Mouse (Mus musculus): Measurements from ENCODE around the gene Ggact.
A peak's percentile ranks its signal among the peaks of the same experiment; 100 is the strongest.

The Ggact gene

DNA sequence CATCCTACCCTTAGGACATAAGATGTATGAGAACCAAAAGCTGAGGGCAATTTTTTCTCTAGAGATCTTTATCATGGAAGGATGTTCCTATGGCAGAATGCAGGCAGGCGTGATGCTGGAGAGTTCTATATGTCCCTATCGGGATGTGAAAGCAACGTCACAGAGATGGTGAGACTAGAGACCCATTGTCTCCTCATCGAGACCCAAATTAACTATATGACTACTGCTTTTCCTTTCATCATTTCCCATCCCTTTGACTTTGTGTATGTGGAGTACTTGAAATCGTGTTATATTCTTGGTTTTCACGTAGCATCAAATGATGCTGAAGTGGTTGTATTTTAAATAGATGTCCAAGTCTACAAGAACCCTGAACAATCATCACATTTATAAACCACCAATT is at the start of gene Ggact:
TSS of gene Ggact (minus strand) at position 101 of the 400 bp plus-strand sequence.
- DNase-seq (ENCODE audit: extremely low spot score, low spot score): no peak

GRCm38 (mm10) chr14:122957941-122958340 is 44.4 kb upstream of the Ggact start:
- no peak for DNase-seq (ENCODE audit: extremely low spot score, low spot score)

DNA sequence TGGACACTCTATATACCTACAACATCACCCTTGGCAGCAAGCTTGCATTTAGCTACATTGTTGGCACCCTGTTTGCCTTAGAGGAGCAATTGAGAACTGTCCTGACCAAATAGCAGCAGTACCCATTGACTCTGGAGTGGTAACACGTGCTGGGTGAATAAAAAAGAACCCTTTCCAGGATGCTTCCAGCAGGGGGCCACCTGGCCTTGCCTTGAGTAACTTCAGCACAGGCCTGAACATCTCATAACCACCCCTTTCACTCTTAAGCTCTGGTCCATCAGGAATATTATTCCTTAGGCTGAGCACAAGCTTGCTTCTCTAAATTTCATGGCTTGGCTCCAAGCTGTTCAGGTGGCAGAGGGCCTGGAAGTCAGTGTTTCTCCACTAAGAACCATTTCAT is 39.8 kb upstream of the Ggact start:
- peak; percentile 22 for DNase-seq (ENCODE audit: extremely low spot score, low spot score)

DNA sequence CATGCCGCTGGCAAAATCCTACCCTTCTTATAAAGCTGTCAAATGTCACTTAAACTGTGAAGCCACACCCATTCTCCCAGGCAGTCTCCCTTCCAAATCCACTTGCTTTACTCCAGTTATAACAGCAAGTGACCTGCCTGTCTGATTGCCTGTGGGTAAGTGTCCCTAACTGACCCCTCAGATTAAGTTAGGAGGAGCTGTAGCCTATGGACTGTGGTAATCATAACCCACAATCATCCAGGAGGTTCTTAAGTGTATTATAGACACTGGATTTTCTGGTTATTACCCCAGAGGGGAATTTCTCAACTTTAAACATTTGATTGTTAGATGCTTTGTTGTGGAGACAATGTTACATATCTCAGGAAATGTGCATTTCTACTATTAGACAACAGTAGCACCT is 39.0 kb upstream of the Ggact start:
- no peak for DNase-seq (ENCODE audit: extremely low spot score, low spot score)

DNA sequence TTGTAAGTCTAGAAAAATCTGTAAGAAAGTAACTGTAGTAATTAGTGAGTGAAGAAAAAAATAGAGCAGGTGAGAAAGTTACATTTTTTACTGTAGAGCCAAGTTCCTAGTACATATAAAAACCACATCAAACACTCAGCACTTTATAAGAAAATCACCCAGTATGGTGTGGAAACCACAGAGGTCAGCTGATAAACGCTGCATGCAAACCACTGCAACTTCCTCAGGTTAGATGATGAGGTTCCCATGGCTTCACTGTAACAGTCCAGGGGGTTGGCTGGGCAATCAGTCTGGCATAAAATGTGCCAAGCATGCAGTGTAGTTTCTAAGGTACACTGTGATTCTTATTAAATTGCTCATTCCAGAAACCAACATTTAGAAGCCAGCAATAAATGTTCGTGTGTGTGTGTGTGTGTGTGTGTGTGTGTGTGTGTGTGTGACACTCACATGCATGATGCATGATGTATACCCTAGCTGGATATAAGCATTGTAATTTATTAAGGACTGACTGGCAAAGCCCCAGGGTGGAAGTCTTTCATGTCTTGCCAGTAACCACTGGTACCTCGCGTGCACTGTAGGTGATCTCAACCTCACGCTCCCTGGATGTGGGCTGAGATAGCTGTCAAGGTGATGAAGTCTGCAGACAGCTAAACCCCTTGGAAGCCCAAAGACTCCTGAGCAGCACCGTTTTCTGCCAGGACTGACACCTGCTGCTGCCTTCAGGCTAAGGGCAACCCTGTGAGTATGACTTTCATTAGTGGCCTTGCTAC is 38.3 kb upstream of the Ggact start:
- DNase-seq (ENCODE audit: extremely low spot score, low spot score): no peak

GRCm38 (mm10) chr14:122950915-122951314 is 37.4 kb upstream of the Ggact start:
- DNase-seq (ENCODE audit: extremely low spot score, low spot score): no peak

GRCm38 (mm10) chr14:122943475-122943853 is 29.9 kb upstream of the Ggact start:
- no peak for DNase-seq (ENCODE audit: extremely low spot score, low spot score)

GRCm38 (mm10) chr14:122942757-122943474 is 29.4 kb upstream of the Ggact start:
- no peak for DNase-seq (ENCODE audit: extremely low spot score, low spot score)

DNA sequence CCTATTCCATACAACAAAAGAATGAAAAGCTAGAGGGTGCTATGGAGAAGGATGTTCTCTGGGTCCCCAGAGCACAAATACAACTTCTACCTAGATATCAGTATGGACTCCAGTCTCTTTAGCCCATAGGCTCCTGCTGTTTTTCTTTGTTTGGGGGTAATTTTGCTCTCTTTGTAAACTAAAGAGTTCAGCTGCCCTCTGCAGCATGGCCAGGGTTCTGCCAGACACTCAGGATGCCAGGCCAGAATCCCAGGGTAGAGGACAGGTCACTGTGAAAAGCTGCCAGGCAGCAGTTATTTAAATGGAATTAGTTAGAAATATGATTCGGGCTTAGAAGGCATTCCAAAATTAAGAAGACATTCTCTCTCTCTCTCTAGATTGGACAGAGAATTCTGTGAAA is 22.9 kb upstream of the Ggact start:
- no peak for DNase-seq (ENCODE audit: extremely low spot score, low spot score)

- DNase-seq (ENCODE audit: extremely low spot score, low spot score): no peak
These were observed 6.5 kb upstream of the Ggact start for GRCm38 (mm10) chr14:122920011-122920410.

DNA sequence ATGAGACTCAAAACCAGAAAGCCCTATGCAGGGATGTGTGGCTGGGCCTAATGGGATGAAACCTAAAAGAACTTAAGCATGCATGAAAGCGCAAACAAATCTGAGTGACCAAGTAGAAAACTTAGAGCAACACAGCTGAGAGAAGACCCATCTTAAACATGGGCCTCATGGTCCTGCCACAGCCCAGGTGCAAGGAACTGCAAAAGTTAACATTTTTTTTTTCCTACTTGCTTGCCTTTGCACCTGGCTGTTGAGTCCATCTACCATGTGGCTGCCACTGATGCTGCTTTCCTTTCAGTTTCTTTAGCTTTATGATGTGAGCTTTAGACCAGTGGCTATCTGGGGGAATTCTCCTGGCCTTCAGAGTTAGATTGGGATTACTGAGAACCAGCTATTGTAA is 4.1 kb upstream of the Ggact start:
- DNase-seq (ENCODE audit: extremely low spot score, low spot score): no peak

- DNase-seq (ENCODE audit: extremely low spot score, low spot score): peak; percentile 71
These were observed 602 bp downstream of the Ggact start for GRCm38 (mm10) chr14:122912812-122913498.

- no peak for DNase-seq (ENCODE audit: extremely low spot score, low spot score)
These were observed 1.4 kb downstream of the Ggact start for GRCm38 (mm10) chr14:122912137-122912536.

GRCm38 (mm10) chr14:122911265-122911664 is 2.3 kb downstream of the Ggact start:
- DNase-seq (ENCODE audit: extremely low spot score, low spot score): no peak

- DNase-seq (ENCODE audit: extremely low spot score, low spot score): no peak
These were observed 4.0 kb downstream of the Ggact start for GRCm38 (mm10) chr14:122909368-122910091.

GRCm38 (mm10) chr14:122908075-122908474 is 5.5 kb downstream of the Ggact start:
- no peak for DNase-seq (ENCODE audit: extremely low spot score, low spot score)

DNA sequence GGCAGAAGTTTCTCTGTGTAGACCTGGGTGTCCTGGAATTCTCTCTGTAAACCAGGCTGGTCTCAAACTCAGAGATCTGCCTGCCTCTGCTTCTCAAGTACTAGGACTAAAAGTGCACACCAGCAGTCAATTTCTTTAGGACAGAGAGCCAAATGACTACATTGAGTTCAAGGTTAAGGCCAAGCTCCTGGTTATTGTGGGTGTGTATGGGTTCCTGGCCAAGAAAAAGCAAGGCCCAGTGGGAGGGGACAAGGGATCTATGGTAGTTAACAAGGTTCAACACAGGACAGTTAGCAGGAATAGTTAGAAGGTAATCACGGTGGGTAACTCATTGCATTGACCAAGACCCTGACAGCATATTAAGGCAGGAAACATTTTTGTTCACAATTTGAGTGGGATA is 8.6 kb downstream of the Ggact start:
- DNase-seq (ENCODE audit: extremely low spot score, low spot score): no peak

GRCm38 (mm10) chr14:122903923-122904351 is 9.6 kb downstream of the Ggact start:
- no peak for DNase-seq (ENCODE audit: extremely low spot score, low spot score)

- DNase-seq (ENCODE audit: extremely low spot score, low spot score): no peak
These were observed 10.7 kb downstream of the Ggact start for GRCm38 (mm10) chr14:122902884-122903283.

GRCm38 (mm10) chr14:122902136-122902535 is 11.4 kb downstream of the Ggact start:
- DNase-seq (ENCODE audit: extremely low spot score, low spot score): no peak

GRCm38 (mm10) chr14:122901715-122902114 is 11.8 kb downstream of the Ggact start:
- no peak for DNase-seq (ENCODE audit: extremely low spot score, low spot score)

DNA sequence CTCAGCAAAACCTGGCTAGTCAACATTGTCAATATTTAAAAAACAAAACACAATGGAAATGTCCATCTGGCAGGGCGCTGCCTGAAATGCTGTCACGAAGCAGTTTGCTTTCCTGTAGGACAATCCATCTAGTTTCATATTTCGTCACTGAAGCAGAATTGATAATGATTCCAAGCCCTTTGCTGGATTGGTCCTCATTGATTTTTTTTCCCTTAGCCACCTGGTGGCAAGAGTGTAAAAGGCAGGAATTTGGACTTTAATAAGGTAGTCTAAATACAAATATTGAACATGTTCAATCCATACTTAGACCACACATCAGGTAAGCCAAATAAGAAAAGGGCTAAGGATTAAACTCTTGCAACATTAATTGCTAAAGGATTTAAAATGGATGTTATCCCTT is 12.4 kb downstream of the Ggact start:
- no peak for DNase-seq (ENCODE audit: extremely low spot score, low spot score)
